Mouse (Mus musculus): ENCODE data around the gene Wbp11.

DNA sequence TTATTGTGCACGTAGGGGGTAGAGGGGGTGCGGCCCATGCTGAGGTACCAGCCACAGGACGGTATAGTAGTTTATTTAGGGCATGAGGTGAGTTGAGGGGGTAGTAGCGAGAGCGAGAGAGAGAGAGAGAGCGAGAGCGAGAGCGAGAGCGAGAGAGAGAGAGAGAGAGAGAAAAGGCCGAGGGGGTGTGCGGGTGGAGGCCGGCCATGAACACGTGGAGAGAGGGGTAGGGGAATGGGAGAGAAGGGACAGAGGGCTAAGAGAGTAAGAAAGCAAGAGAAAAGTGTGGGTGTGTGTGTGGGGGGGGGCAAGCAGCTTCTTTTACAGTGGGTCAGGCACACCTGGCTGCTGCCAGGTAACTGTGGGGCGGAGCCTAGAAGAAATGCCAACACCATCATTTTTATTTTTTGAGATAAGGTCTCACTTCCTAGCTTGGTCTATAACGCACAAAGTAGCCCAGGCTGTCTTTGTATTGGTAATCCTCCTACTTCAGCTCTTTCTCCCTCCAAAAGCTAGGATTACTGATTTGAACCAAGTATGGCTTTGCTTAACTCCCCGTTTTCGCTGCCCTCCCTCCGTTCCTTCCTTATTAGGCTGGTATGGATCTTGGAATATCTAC is 20.5 kb downstream of the Wbp11 start:
- TF ChIP-seq POLR2A (IDR thresholded peaks at IDR 0.05; ENCODE audit: low read depth, low read length) (no peak), CTCF (IDR thresholded peaks at IDR 0.05; ENCODE audit: extremely low read depth, insufficient read length, insufficient replicate concordance, low read depth, low read length) (no peak)

Measured in small intestine, adult 2 months (tissue).